Mouse (Mus musculus): ENCODE data around the gene Gm20388. TPM values are rescaled to one million over a fixed set of nuclear protein-coding genes. Genes with fewer than 3 reads are reported as not detected.

Gm20388 gene
- total RNA-seq, 1 experiment, result 27.0 TPM

GRCm38 (mm10) chr8:122618660-122619378, 2708.2 kb downstream of the Gm20388 start:
- TF ChIP-seq MAFK (IDR thresholded peaks at IDR 0.05; ENCODE audit: insufficient read depth, low read depth, low read length), result no peak
- no peak for TF ChIP-seq ZNF384 (IDR thresholded peaks at IDR 0.05; ENCODE audit: low read depth, low read length)
- TF ChIP-seq CHD2 (IDR thresholded peaks at IDR 0.05; ENCODE audit: low read depth, low read length), result no peak
- no peak for TF ChIP-seq HCFC1 (IDR thresholded peaks at IDR 0.05; ENCODE audit: borderline replicate concordance, insufficient read depth, low read length)
- no peak for TF ChIP-seq ZC3H11A (IDR thresholded peaks at IDR 0.05; ENCODE audit: borderline replicate concordance, low read depth, low read length)

GRCm38 (mm10) chr8:122620446-122620845, 2709.8 kb downstream of the Gm20388 start:
- Histone ChIP-seq H3K36me3 (ENCODE audit: control insufficient read depth, insufficient read depth, low read length, poor library complexity, severe bottlenecking) (no peaks in the 10 kb centered on the region), H3K9ac (ENCODE audit: insufficient read depth, low read depth, low read length, poor library complexity, severe bottlenecking) (no peak overlapping the region), H3K9me3 (ENCODE audit: control insufficient read depth, insufficient read depth, low read depth, low read length) (no peaks in the 10 kb centered on the region), H3K4me3 (ENCODE audit: insufficient read depth in 1 of 2, low read depth in 1 of 2, low read length in 2 of 2, poor library complexity in 1 of 2, severe bottlenecking in 1 of 2) (no peak overlapping the region), H3K27ac (ENCODE audit: insufficient read depth, low read depth, low read length, poor library complexity, severe bottlenecking) (no peak overlapping the region), H3K4me1 (ENCODE audit: control insufficient read depth in 2 of 2, insufficient read depth in 2 of 2, low read length in 2 of 2, poor library complexity in 1 of 2) (no peaks in the 10 kb centered on the region)
- no peak for DNase-seq (ENCODE audit: low read depth, low spot score)
- in situ Hi-C loops (cut with MboI; ENCODE audit: low sequenced_read_pairs in 2 of 2, unreplicated experiment in 2 of 2), result no loop called here
- TF ChIP-seq CHD2 (IDR thresholded peaks at IDR 0.05; ENCODE audit: low read depth, low read length) (no peak), ZC3H11A (IDR thresholded peaks at IDR 0.05; ENCODE audit: borderline replicate concordance, low read depth, low read length) (no peak), HCFC1 (IDR thresholded peaks at IDR 0.05; ENCODE audit: borderline replicate concordance, insufficient read depth, low read length) (no peak), MAFK (IDR thresholded peaks at IDR 0.05; ENCODE audit: insufficient read depth, low read depth, low read length) (no peak), ZNF384 (IDR thresholded peaks at IDR 0.05; ENCODE audit: low read depth, low read length) (no peak)

More at GRCm38 (mm10) chr8:122618660-122619378, 2708.2 kb downstream of the Gm20388 start:
- Histone ChIP-seq H3K27ac (ENCODE audit: insufficient read depth, low read depth, low read length, poor library complexity, severe bottlenecking) (no peak overlapping the region), H3K4me3 (ENCODE audit: insufficient read depth in 1 of 2, low read depth in 1 of 2, low read length in 2 of 2, poor library complexity in 1 of 2, severe bottlenecking in 1 of 2) (no peak overlapping the region), H3K9ac (ENCODE audit: insufficient read depth, low read depth, low read length, poor library complexity, severe bottlenecking) (no peak overlapping the region), H3K4me1 (ENCODE audit: control insufficient read depth in 2 of 2, insufficient read depth in 2 of 2, low read length in 2 of 2, poor library complexity in 1 of 2) (no peaks in the 10 kb centered on the region), H3K36me3 (ENCODE audit: control insufficient read depth, insufficient read depth, low read length, poor library complexity, severe bottlenecking) (no peaks in the 10 kb centered on the region), H3K9me3 (ENCODE audit: control insufficient read depth, insufficient read depth, low read depth, low read length) (no peaks in the 10 kb centered on the region)
- DNase-seq (ENCODE audit: low read depth, low spot score), result no peak
- in situ Hi-C loops (cut with MboI; ENCODE audit: low sequenced_read_pairs in 2 of 2, unreplicated experiment in 2 of 2), result loop anchor here in 1 of 2 experiments (10.0 kb wide), 1 partner anchor 206 kb away; no protein-coding TSS in a partner anchor

GRCm38 (mm10) chr8:122622727-122623126, 2712.1 kb downstream of the Gm20388 start, which contains the start of gene Pabpn1l:
Gene Pabpn1l, minus strand, starts transcription at chr8:122622739.
- no peak for DNase-seq (ENCODE audit: low read depth, low spot score)
- no peaks in the 10 kb centered on the region for H3K4me1 ChIP-seq (ENCODE audit: control insufficient read depth in 2 of 2, insufficient read depth in 2 of 2, low read length in 2 of 2, poor library complexity in 1 of 2)

GRCm38 (mm10) chr8:122623844-122624642, 2713.4 kb downstream of the Gm20388 start:
- no peak for TF ChIP-seq CHD2 (IDR thresholded peaks at IDR 0.05; ENCODE audit: low read depth, low read length)
- TF ChIP-seq ZC3H11A (IDR thresholded peaks at IDR 0.05; ENCODE audit: borderline replicate concordance, low read depth, low read length), result no peak
- TF ChIP-seq HCFC1 (IDR thresholded peaks at IDR 0.05; ENCODE audit: borderline replicate concordance, insufficient read depth, low read length), result no peak
- TF ChIP-seq ZNF384 (IDR thresholded peaks at IDR 0.05; ENCODE audit: low read depth, low read length), result no peak
- TF ChIP-seq MAFK (IDR thresholded peaks at IDR 0.05; ENCODE audit: insufficient read depth, low read depth, low read length), result no peak
- Histone ChIP-seq H3K9me3 (ENCODE audit: control insufficient read depth, insufficient read depth, low read depth, low read length) (no peaks in the 10 kb centered on the region), H3K36me3 (ENCODE audit: control insufficient read depth, insufficient read depth, low read length, poor library complexity, severe bottlenecking) (no peaks in the 10 kb centered on the region), H3K4me1 (ENCODE audit: control insufficient read depth in 2 of 2, insufficient read depth in 2 of 2, low read length in 2 of 2, poor library complexity in 1 of 2) (no peaks in the 10 kb centered on the region), H3K4me3 (ENCODE audit: insufficient read depth in 1 of 2, low read depth in 1 of 2, low read length in 2 of 2, poor library complexity in 1 of 2, severe bottlenecking in 1 of 2) (no peak overlapping the region), H3K27ac (ENCODE audit: insufficient read depth, low read depth, low read length, poor library complexity, severe bottlenecking) (no peak overlapping the region), H3K9ac (ENCODE audit: insufficient read depth, low read depth, low read length, poor library complexity, severe bottlenecking) (no peak overlapping the region)
- no peak for DNase-seq (ENCODE audit: low read depth, low spot score)
- in situ Hi-C loops (cut with MboI; ENCODE audit: low sequenced_read_pairs in 2 of 2, unreplicated experiment in 2 of 2), result no loop called here

More at GRCm38 (mm10) chr8:122622727-122623126, 2712.1 kb downstream of the Gm20388 start, which contains the start of gene Pabpn1l:
- Histone ChIP-seq H3K9ac (ENCODE audit: insufficient read depth, low read depth, low read length, poor library complexity, severe bottlenecking) (no peak within 1 kb of the TSS), H3K4me3 (ENCODE audit: insufficient read depth in 1 of 2, low read depth in 1 of 2, low read length in 2 of 2, poor library complexity in 1 of 2, severe bottlenecking in 1 of 2) (no peak within 1 kb of the TSS), H3K36me3 (ENCODE audit: control insufficient read depth, insufficient read depth, low read length, poor library complexity, severe bottlenecking) (no peaks in the 10 kb centered on the region), H3K9me3 (ENCODE audit: control insufficient read depth, insufficient read depth, low read depth, low read length) (no peaks in the 10 kb centered on the region), H3K27ac (ENCODE audit: insufficient read depth, low read depth, low read length, poor library complexity, severe bottlenecking) (no peak within 1 kb of the TSS)
- TF ChIP-seq CHD2 (IDR thresholded peaks at IDR 0.05; ENCODE audit: low read depth, low read length) (no peak), MAFK (IDR thresholded peaks at IDR 0.05; ENCODE audit: insufficient read depth, low read depth, low read length) (no peak), ZC3H11A (IDR thresholded peaks at IDR 0.05; ENCODE audit: borderline replicate concordance, low read depth, low read length) (no peak), HCFC1 (IDR thresholded peaks at IDR 0.05; ENCODE audit: borderline replicate concordance, insufficient read depth, low read length) (no peak), ZNF384 (IDR thresholded peaks at IDR 0.05; ENCODE audit: low read depth, low read length) (no peak)
- in situ Hi-C loops (cut with MboI; ENCODE audit: low sequenced_read_pairs in 2 of 2, unreplicated experiment in 2 of 2), result no loop called here
